Mouse (Mus musculus) CH12.LX (cell line): ENCODE measurements around the gene Tada2a. TPM values are rescaled to one million over a fixed set of nuclear protein-coding genes. Genes with fewer than 3 reads are reported as not detected.

Experiments
- DNase-seq: peaks from one replicate; pipeline ENCODE4 v3.0.0-alpha.2; 2013; ENCODE audit errors: extremely low read depth
- H3K27ac ChIP-seq: 2 replicates; pipeline ENCODE4 v1.5.1; 2012; ENCODE audit warnings: low read depth, mild to moderate bottlenecking, control low read depth, moderate library complexity; ENCODE audit not compliant: insufficient read depth
- H3K27me3 ChIP-seq: replicated peaks from 2 replicates; pipeline ENCODE3; 2012; ENCODE audit warnings: inconsistent platforms
- H3K36me3 ChIP-seq, 2 experiments: replicated peaks in 1 of 2; 2 replicates each; pipeline versions ENCODE3 to v1.6.1; 2012; ENCODE audit warnings: inconsistent platforms in 1 of 2, low read length in 1 of 2, mild to moderate bottlenecking in 1 of 2, mixed read lengths in 1 of 2, moderate library complexity in 1 of 2; ENCODE audit not compliant: control insufficient read depth in 1 of 2, insufficient read depth in 1 of 2
- H3K4me1 ChIP-seq, 2 experiments: 2 replicates each; pipeline ENCODE4 v1.6.1; 2012; ENCODE audit warnings: inconsistent platforms in 1 of 2, moderate library complexity in 1 of 2; ENCODE audit not compliant: insufficient read depth in 2 of 2, control insufficient read depth in 1 of 2
- H3K4me2 ChIP-seq: 2 replicates; pipeline ENCODE4 v1.6.1; 2012; ENCODE audit warnings: low read depth, mild to moderate bottlenecking, control low read depth; ENCODE audit not compliant: poor library complexity, insufficient read depth, severe bottlenecking
- H3K4me3 ChIP-seq, 3 experiments: fragments of 150-350 bp in 1 of 3; sonication (generic) in 1 of 3; replicated peaks in 1 of 3; 2 replicates each; pipeline versions ENCODE3 to v1.5.1; 2011 to 2012; ENCODE audit warnings: low read depth in 2 of 3, low read length in 2 of 3, mild to moderate bottlenecking in 2 of 3, moderate library complexity in 2 of 3, control low read depth in 1 of 3, improper control_type of control experiment in 1 of 3, inconsistent platforms in 1 of 3, mixed read lengths in 1 of 3; ENCODE audit not compliant: poor library complexity in 1 of 3
- H3K79me2 ChIP-seq: replicated peaks from 2 replicates; pipeline ENCODE4 v1.6.1; 2012; ENCODE audit warnings: mild to moderate bottlenecking, moderate library complexity; ENCODE audit not compliant: control insufficient read depth, poor library complexity, insufficient read depth, severe bottlenecking; ENCODE audit errors: extremely low read depth
- H3K9ac ChIP-seq: 2 replicates; pipeline ENCODE4 v1.6.1; 2012; ENCODE audit warnings: low read depth, mild to moderate bottlenecking, control low read depth, moderate library complexity; ENCODE audit not compliant: insufficient read depth
- H3K9me3 ChIP-seq: replicated peaks from 2 replicates; pipeline ENCODE3; 2012; ENCODE audit warnings: low read length, inconsistent platforms, mixed read lengths
- BHLHE40 ChIP-seq: IDR thresholded peaks from 2 replicates; pipeline ENCODE4 v1.6.1; 2011; ENCODE audit warnings: mild to moderate bottlenecking, low read depth, low read length, improper control_type of control experiment
- CHD1 ChIP-seq: IDR thresholded peaks from 2 replicates; pipeline ENCODE4 v1.6.1; 2012; ENCODE audit warnings: low read depth, low read length, improper control_type of control experiment, inconsistent platforms
- CTCF ChIP-seq, 2 experiments: IDR thresholded peaks in 1 of 2; conservative IDR thresholded peaks in 1 of 2; 2 replicates each; pipeline ENCODE4 v1.5.1; 2011 to 2012; ENCODE audit warnings: low read depth in 2 of 2, low read length in 2 of 2, improper control_type of control experiment in 1 of 2, inconsistent platforms in 1 of 2, mild to moderate bottlenecking in 1 of 2, moderate library complexity in 1 of 2
- GABPA ChIP-seq: IDR thresholded peaks from 2 replicates; pipeline ENCODE4 v1.6.1; 2012; ENCODE audit warnings: low read depth, low read length, improper control_type of control experiment, inconsistent platforms; ENCODE audit not compliant: insufficient replicate concordance
- IRF4 ChIP-seq: IDR thresholded peaks from 2 replicates; pipeline ENCODE4 v1.6.1; 2014; ENCODE audit warnings: low read depth, mild to moderate bottlenecking, inconsistent platforms, low read length, improper control_type of control experiment
- JUND ChIP-seq: conservative IDR thresholded peaks from 2 replicates; pipeline ENCODE4 v1.6.1; 2011; ENCODE audit warnings: low read depth, low read length, improper control_type of control experiment
- MAFK ChIP-seq: IDR thresholded peaks from 2 replicates; pipeline ENCODE4 v1.6.1; 2011; ENCODE audit warnings: low read length, improper control_type of control experiment; ENCODE audit not compliant: insufficient replicate concordance
- MAZ ChIP-seq: IDR thresholded peaks from 2 replicates; pipeline ENCODE4 v1.6.1; 2012; ENCODE audit warnings: low read depth, mild to moderate bottlenecking, inconsistent platforms, low read length, improper control_type of control experiment, moderate library complexity
- MEF2A ChIP-seq: IDR thresholded peaks from 2 replicates; pipeline ENCODE4 v1.6.1; 2014; ENCODE audit warnings: low read depth, mild to moderate bottlenecking, inconsistent platforms, low read length, improper control_type of control experiment, borderline replicate concordance
- MXI1 ChIP-seq: IDR thresholded peaks from 2 replicates; pipeline ENCODE4 v1.6.1; 2011; ENCODE audit warnings: mild to moderate bottlenecking, low read depth, low read length, improper control_type of control experiment
- MYC ChIP-seq: IDR thresholded peaks from 2 replicates; pipeline ENCODE4 v1.6.1; 2011; ENCODE audit warnings: low read depth, mild to moderate bottlenecking, improper control_type of control experiment, low read length
- PAX5 ChIP-seq: IDR thresholded peaks from 2 replicates; pipeline ENCODE4 v1.6.1; 2012; ENCODE audit warnings: low read length, inconsistent platforms, mixed read lengths
- TBP ChIP-seq: conservative IDR thresholded peaks from 2 replicates; pipeline ENCODE4 v1.6.1; 2011; ENCODE audit warnings: low read depth, low read length, improper control_type of control experiment
- USF1 ChIP-seq: IDR thresholded peaks from 2 replicates; pipeline ENCODE4 v1.6.1; 2014; ENCODE audit warnings: low read depth, mild to moderate bottlenecking, inconsistent platforms, low read length, improper control_type of control experiment
- USF2 ChIP-seq: conservative IDR thresholded peaks from 2 replicates; pipeline ENCODE4 v1.6.1; 2011; ENCODE audit warnings: low read depth, low read length, improper control_type of control experiment
- ZC3H11A ChIP-seq: IDR thresholded peaks from 2 replicates; pipeline ENCODE4 v1.6.1; 2012; ENCODE audit warnings: low read depth, mild to moderate bottlenecking, inconsistent platforms, low read length, improper control_type of control experiment
- dilution Hi-C: fragments of 300-500 bp; cut with MboI; formaldehyde crosslinking; loops from 2 replicates; pipeline ENCODE4 v1.14.3; 2020; ENCODE audit warnings: low sequenced_read_pairs; ENCODE audit not compliant: extremely low pct_unique_long_range_greater_than_20kb, extremely low pct_ligation_motif_present
- in situ Hi-C: fragments of 300-500 bp; cut with MboI; formaldehyde crosslinking; loops from 3 replicates; pipeline ENCODE4 v1.14.3; 2019; ENCODE audit warnings: low sequenced_read_pairs, low pct_ligation_motif_present, low pct_unique_long_range_greater_than_20kb, mixed read lengths
- polyA plus RNA-seq: library from polyadenylated mRNA; unstranded; fragments of >175 nt; gene quantifications from 2 replicates; pipeline ENCODE4 v1.2.1, GENCODE M21; 2012; ENCODE audit warnings: low read depth; ENCODE audit not compliant: insufficient read length
- total RNA-seq, 2 experiments: library from RNA; depleted of rRNA; stranded (reverse); fragments of 300-350 nt in 1 of 2; fragments of >200 nt in 1 of 2; gene quantifications; 2 replicates each; pipeline ENCODE4 v1.2.3; 2012 to 2014

The Tada2a gene
- total and polyA plus RNA-seq, 3 experiments = 34.1 to 66.1 (median 37.5) TPM

DNA sequence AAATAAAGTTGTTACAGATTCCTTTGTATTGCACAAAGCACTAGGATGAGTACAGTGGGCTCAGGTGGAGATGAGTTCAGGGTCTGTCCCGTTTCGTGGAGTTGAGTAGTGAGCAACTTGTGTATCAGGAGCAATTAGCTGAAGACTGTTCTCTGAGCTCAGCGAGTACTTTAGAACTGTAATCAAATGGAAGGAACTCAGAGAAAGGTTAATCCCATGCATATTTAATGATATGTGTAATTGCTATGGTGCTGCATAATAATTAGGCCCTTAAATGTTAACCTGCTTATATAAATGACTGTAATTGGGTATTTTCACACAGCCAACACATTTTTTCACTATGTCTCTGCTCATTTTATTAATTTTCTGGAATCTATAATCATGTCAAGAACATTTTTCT is 7.1 kb upstream of the Tada2a start:
- dilution Hi-C loops (no loop called here), in situ Hi-C loops (no loop called here)

GRCm38 (mm10) chr11:84134331-84134860 is 5.0 kb upstream of the Tada2a start:
- no peaks in the 10 kb centered on the region for H3K9me3 ChIP-seq
- no peak overlapping the region for H3K9ac ChIP-seq
- peaks cover 0 to 6% of the 10 kb centered on the region in 2 experiments; a peak in 2 of 4 replicates for H3K4me1 ChIP-seq
- TF ChIP-seq MEF2A (no peak), TBP (no peak), CTCF (conservative IDR thresholded peaks at IDR 0.05 in 1 of 2, IDR thresholded peaks at IDR 0.05 in 1 of 2; ENCODE audit: low read depth in 2 of 2, low read length in 2 of 2) (peak; percentile 23 to 48; a peak in 3 of 4 replicates)
- DNase-seq = peak; percentile 13
- no peak overlapping the region for H3K4me2 ChIP-seq
- no peak overlapping the region for H3K4me3 ChIP-seq
- no peaks in the 10 kb centered on the region for H3K79me2 ChIP-seq
- H3K27me3 ChIP-seq = peaks cover 10% of the 10 kb centered on the region
- in situ Hi-C loops = no loop called here
- dilution Hi-C loops = no loop called here
- H3K27ac ChIP-seq = no peak overlapping the region
- H3K36me3 ChIP-seq = no peaks in the 10 kb centered on the region

More for the DNA sequence above, 7.1 kb upstream of the Tada2a start:
- DNase-seq = no peak
- Histone ChIP-seq H3K9me3 (no peaks in the 10 kb centered on the region), H3K4me2 (no peak overlapping the region), H3K36me3 (no peaks in the 10 kb centered on the region), H3K79me2 (no peaks in the 10 kb centered on the region), H3K27ac (no peak overlapping the region), H3K4me1 (peaks cover 0 to 1% of the 10 kb centered on the region in 2 experiments; a peak in 2 of 4 replicates), H3K27me3 (peaks cover 6% of the 10 kb centered on the region), H3K9ac (no peak overlapping the region), H3K4me3 (no peak overlapping the region)
- TF ChIP-seq MAZ (no peak), USF1 (no peak), JUND (no peak), PAX5 (no peak), IRF4 (no peak), GABPA (no peak), USF2 (no peak), CHD1 (no peak), BHLHE40 (no peak), ZC3H11A (no peak), MAFK (no peak)

- TF ChIP-seq MXI1 (no peak), MYC (peak; percentile 9; the same call in 1 of the 2 replicates)
- Histone ChIP-seq H3K4me1 (peaks cover 0 to 34% of the 10 kb centered on the region in 2 experiments; a peak in 2 of 4 replicates), H3K9me3 (no peaks in the 10 kb centered on the region), H3K36me3 (peaks cover 19 to 28% of the 10 kb centered on the region in 2 experiments), H3K9ac (peak overlapping the region; percentile 11; the same call in 1 of the 2 replicates), H3K27me3 (peaks cover 7% of the 10 kb centered on the region), H3K27ac (no peak overlapping the region), H3K4me2 (peak overlapping the region; percentile 71), H3K4me3 (peak overlapping the region; percentile 54 to 91 (median 75)), H3K79me2 (peaks cover 17% of the 10 kb centered on the region)
- dilution Hi-C loops = no loop called here
- in situ Hi-C loops = loop anchor here (5.0 kb wide), 1 partner anchor 37 kb away; no protein-coding TSS in a partner anchor
- no peak for DNase-seq
Observed at GRCm38 (mm10) chr11:84129799-84130185, 392 bp upstream of the Tada2a start.
